Mouse (Mus musculus) liver, adult 2 months (tissue): ENCODE results near the gene Csk.

Experiments
- CTCF ChIP-seq: fragments of 200-500 bp; IDR thresholded peaks from 2 replicates; pipeline ENCODE4 v1.5.1; 2011; ENCODE audit warnings: low read depth, low read length, control low read depth
- POLR2A ChIP-seq: fragments of 200-500 bp; IDR thresholded peaks from 2 replicates; pipeline ENCODE4 v1.6.1; 2011; ENCODE audit warnings: low read length, control low read depth; ENCODE audit not compliant: insufficient read depth; ENCODE audit errors: extremely low read depth

DNA sequence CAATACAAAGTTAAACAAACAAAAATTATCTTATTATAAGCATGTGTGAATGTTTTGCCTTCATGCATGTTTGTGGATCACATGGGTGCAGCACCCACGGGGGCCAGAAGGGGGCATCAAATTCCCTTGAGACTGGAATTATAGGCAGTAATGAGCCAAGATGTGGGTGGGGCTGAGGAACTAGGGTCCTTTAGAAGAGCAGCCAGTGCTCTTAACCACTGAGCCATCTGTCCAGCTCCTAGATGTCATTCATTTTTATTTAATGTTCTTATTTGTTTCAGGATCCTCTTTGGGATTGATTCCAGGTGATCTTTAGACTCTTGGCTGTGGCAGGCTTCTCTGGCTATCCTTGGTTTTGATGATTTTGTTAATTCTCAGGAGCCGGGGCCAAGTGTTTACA, 34.7 kb upstream of the Csk start:
- TF ChIP-seq CTCF (peak; percentile 57; the same call in 1 of the 2 replicates), POLR2A (no peak)
